Mouse (Mus musculus): ENCODE data around the gene Bicral. TPM values are rescaled to one million over a fixed set of nuclear protein-coding genes. Genes with fewer than 3 reads are reported as not detected.

Gene Bicral
- 7.8 and 7.9 TPM in 2 replicates for polyA plus RNA-seq (2016; fragmentation: Nextera tagmentation; extraction: Ambion mirVana)

DNA sequence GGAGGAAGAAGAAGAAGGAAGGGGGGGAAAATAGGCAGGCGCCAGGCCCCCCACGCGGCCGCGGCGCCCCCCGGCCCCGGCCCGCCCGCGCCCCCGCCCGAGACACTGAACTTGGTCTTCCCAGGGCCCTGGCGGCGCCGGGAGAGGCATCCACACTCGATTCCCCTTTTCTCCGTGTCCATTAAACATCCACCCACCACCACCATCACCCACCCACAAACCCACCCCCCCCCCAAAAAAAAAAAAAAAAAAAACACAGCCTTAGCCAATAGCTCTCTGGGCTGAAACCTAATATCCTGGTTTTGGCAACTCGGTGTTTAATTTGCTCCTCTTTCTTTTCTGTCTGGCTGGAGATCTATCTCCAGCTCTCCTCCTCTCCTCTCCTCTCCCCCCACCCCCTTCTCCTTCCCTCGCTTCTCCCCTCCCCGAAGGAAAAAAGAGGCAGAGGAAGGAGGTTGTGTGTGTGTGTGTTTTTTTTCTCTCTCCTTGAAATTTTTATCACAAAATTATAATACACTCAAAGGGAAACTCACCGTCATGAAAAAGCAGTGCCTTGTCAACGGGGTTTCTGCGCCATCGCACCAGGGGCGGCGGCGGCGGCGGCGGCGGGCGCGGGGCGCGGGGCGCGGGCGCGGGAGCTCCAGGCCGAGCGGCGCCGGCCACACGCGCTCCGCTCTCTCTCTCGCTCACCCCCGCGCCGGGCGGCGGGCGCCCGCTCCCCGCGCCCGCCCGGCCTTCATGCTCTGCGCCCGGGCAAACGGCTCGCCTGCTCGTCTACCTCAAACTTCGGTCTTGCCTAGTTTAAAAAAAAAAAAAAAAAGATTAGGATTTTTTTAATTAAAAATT is at the start of gene Bicral:
Gene Bicral, minus strand, starts transcription at position 580 of the 846 bp plus-strand sequence.
- peak within 1 kb of the TSS; percentile 99 for H3K4me3 ChIP-seq
- WGBS = under 1% methylated on average over 54 of the region's 65 CpGs
- peak; percentile 78 for ATAC-seq (ENCODE audit: low FRiP score, low read depth)
- peak within 1 kb of the TSS; percentile 71 for H3K4me2 ChIP-seq (replicated peaks)
- peak within 1 kb of the TSS; percentile 100 for H3K27ac ChIP-seq (replicated peaks)
- H3K4me1 ChIP-seq = peaks cover 25% of the 10 kb centered on the region
- no peaks in the 10 kb centered on the region for H3K36me3 ChIP-seq
- H3K9ac ChIP-seq (replicated peaks) = peak within 1 kb of the TSS; percentile 100
- no peaks in the 10 kb centered on the region for H3K9me3 ChIP-seq
- no peaks in the 10 kb centered on the region for H3K27me3 ChIP-seq

DNA sequence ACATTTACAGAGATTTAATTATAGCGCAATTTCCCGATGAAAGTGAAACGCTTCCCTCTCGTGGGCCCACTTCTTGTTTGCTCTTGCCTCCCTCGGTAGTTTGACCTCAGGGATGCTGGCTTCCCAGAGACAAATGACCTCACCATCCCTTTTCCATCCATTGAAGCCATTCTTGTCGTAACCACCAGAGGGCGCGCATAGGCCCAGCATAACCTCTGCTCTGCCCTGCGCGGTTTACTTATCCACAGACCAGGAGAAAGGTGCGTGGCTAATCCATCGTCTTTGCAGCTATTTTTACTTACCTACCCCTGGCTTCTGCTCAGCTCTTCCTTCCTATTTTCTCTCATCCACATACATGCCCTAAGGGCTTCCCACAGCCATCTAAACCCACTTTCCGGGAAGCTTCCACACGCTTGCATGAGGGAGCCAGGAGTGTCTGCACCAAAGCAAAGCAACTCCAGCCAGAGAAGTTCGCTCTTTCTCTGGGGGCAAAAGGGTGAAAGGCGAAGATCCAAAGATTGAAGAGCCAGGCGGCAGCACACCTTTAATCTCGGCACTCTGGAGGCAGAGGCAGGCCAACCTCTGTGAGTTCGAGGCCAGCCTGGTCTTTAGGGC is 45.7 kb upstream of the Bicral start:
- 25% methylated on average over 19 of the region's 19 CpGs for WGBS
- Histone ChIP-seq H3K9me3 (0 out of 2 replicates have a peak, but pooled peaks cover 2% of the 10 kb centered on the region), H3K9ac (replicated peaks) (no peak overlapping the region), H3K4me2 (replicated peaks) (no peak overlapping the region), H3K27me3 (no peaks in the 10 kb centered on the region), H3K36me3 (no peaks in the 10 kb centered on the region), H3K4me3 (no peak overlapping the region), H3K27ac (replicated peaks) (no peak overlapping the region), H3K4me1 (no peaks in the 10 kb centered on the region)
- ATAC-seq (ENCODE audit: low FRiP score, low read depth) = peak; percentile 62; the same call in 1 of the 2 replicates

DNA sequence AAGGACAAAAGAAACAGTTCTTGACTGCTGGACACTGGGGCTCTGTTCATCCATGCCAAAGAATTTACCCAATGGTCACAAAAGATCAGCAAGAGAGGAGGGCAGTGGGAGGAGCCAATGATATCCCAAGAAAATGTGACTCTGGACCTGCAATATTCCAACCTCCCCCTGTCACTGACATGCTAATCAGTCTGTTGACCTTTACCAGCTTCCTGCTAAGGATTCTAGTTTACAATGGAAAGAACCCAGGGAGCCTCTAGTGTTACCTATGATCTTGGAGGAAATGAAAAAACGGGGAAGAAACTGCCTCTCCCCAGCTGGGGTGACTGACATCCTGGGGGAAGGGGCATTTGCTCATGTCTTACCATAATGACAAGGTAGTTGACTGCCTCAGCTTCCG is 42.7 kb upstream of the Bicral start:
- 55% methylated on average over 2 of the region's 2 CpGs for WGBS
- Histone ChIP-seq H3K27me3 (no peaks in the 10 kb centered on the region; the same call in 1 of the 2 replicates), H3K36me3 (no peaks in the 10 kb centered on the region), H3K9me3 (no peaks in the 10 kb centered on the region), H3K4me3 (no peak overlapping the region), H3K27ac (replicated peaks) (no peak overlapping the region), H3K4me1 (no peaks in the 10 kb centered on the region), H3K9ac (replicated peaks) (no peak overlapping the region), H3K4me2 (replicated peaks) (no peak overlapping the region)
- no peak for ATAC-seq (ENCODE audit: low FRiP score, low read depth)

DNA sequence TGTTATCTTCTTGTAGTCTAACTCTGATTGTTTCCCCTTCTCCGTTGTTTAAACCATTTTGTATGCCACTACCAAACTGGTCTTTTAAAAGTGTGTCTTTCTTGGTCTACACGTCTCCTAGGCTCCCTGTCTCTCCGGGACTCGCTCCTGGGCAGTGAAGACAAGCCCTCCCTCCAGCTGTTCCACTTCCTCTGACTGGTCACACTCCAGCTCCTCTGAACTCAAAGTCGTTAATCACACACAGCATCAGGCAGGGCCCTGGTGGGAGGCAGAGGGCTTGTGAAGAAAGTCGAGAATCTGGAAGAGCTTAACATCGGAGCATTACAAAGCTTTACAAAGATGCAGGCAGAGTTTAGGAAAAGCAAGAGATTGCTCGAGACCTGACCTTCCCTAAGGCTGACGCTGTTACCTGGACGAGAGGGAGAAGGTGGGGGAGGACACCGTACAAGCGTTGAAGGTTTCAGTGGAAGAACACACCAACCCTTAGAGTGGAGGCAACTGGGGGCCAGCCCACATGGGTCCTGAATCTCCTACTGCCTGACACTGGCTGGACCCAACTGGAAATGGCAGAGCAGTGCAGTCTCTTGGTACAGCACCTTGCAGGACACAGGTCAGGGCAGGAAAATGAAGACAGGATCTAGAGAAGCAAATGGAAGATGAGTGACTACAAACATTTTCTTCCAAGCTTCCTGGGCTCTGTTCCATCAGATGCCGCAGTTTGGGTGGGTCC is 39.1 kb upstream of the Bicral start:
- no peak for ATAC-seq (ENCODE audit: low FRiP score, low read depth)
- Histone ChIP-seq H3K36me3 (peaks cover 9% of the 10 kb centered on the region; the same call in 1 of the 2 replicates), H3K4me2 (replicated peaks) (no peak overlapping the region), H3K4me3 (no peak overlapping the region), H3K9ac (replicated peaks) (no peak overlapping the region), H3K27ac (replicated peaks) (no peak overlapping the region), H3K9me3 (no peaks in the 10 kb centered on the region), H3K27me3 (no peaks in the 10 kb centered on the region; the same call in 1 of the 2 replicates), H3K4me1 (peaks cover 9% of the 10 kb centered on the region)
- WGBS = 53% methylated on average over 13 of the region's 13 CpGs

DNA sequence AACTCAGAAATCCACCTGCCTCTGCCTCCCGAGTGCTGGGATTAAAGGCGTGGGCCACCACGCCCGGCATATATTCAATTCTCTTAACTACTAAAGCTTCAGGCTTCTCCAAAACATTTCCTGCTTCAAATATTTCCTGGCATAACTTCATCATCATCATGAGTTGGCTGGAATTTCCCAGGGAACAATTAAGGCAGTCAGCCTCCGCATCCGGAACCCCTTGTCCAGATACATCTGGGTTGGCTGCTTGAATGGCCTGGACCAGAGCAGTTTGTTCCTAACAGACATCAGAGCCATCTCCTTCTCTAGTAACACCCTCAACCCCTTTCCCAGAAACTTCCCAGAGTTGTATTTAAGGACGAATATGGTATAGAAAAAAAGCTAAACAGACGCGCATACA is 37.1 kb upstream of the Bicral start:
- no peak overlapping the region for H3K4me2 ChIP-seq (replicated peaks)
- no peak overlapping the region for H3K4me3 ChIP-seq
- no peak overlapping the region for H3K27ac ChIP-seq (replicated peaks)
- H3K27me3 ChIP-seq = no peaks in the 10 kb centered on the region; the same call in 1 of the 2 replicates
- no peak overlapping the region for H3K9ac ChIP-seq (replicated peaks)
- ATAC-seq (ENCODE audit: low FRiP score, low read depth) = no peak
- 92% methylated on average over 9 of the region's 9 CpGs for WGBS
- peaks cover 23% of the 10 kb centered on the region for H3K4me1 ChIP-seq
- H3K36me3 ChIP-seq = peaks cover 9% of the 10 kb centered on the region; the same call in 1 of the 2 replicates
- no peaks in the 10 kb centered on the region for H3K9me3 ChIP-seq

DNA sequence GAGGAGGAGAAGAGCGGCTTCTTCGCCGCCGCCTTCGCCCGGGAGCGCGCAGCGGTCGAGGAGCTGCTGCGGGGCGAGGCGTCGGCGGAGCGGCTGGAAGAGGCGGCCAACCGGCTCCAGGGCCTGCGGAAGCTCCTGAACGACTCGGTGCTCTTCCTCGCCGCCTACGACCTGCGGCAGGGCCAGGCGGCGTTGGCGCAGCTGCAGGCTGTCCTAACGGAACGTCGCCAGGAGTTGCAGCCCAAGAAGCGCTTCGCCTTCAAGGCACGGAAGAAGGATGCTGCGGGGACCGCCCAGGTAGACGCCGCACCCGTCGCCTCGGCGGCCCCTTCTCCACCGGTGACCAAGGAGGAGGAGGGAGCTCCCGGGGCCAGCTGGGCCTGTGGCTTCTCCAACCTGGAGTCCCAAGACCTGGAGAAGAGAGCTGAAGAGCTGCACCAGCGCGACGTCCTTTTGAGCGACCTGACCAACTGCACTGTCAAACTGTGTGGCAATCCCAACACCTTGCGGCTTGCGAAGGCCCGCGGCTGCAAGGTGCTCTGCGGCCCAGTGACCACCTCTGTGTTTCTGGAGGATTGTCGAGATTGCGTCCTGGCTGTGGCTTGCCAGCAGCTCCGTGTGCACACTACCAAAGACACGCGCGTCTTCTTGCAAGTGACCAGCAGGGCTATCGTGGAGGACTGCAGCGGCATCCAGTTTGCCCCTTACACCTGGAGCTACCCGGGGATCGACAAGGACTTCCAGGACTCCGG is 32.7 kb upstream of the Bicral start:
- Histone ChIP-seq H3K27ac (replicated peaks) (peak overlapping the region; percentile 82), H3K27me3 (no peaks in the 10 kb centered on the region), H3K4me3 (peak overlapping the region; percentile 81), H3K4me2 (replicated peaks) (peak overlapping the region; percentile 90), H3K9me3 (no peaks in the 10 kb centered on the region), H3K4me1 (peaks cover 33% of the 10 kb centered on the region), H3K36me3 (peaks cover 9% of the 10 kb centered on the region; the same call in 1 of the 2 replicates), H3K9ac (replicated peaks) (peak overlapping the region; percentile 94)
- 2% methylated on average over 62 of the region's 64 CpGs for WGBS
- ATAC-seq (ENCODE audit: low FRiP score, low read depth) = peak; percentile 28; the same call in 1 of the 2 replicates

DNA sequence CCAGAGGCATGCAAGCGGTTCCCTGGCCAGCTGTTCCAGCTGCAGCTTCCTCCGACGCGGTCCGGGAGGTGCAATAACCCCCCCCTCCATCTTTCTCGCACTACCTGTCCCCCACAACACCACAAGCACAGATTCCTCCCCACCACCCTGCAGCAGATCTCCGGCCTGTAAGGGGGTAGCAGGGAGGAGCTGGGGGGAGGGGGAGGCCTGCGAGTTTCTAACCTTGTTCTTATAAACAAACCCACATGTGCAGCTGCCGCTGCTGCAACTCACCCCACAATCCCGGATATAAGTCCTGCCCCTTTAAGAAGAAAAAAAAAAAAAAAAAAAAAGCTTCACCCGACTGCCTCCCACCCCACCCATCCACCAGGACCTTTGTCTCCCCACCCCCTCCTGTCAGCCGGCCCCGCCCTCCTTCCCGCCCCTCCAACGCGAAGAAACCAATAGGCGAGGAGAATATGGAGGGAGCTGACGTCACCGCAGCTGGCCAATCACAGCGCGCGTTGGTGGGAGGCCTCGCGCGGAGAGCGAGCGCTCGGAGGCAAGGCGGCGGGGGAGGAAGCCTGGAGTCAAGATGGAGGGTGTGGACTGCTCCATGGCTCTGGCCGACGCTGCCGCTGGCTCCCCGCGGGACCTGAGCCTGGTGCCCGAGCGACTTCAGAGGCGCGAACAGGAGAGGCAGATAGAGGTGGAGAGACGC is 32.0 kb upstream of the Bicral start, which contains the start of gene Tbcc:
Gene Tbcc, plus strand, starts transcription at position 569 of the 700 bp plus-strand sequence.
- Histone ChIP-seq H3K4me1 (peaks cover 35% of the 10 kb centered on the region), H3K27me3 (no peaks in the 10 kb centered on the region), H3K4me3 (peak within 1 kb of the TSS; percentile 81), H3K36me3 (peaks cover 9% of the 10 kb centered on the region; the same call in 1 of the 2 replicates), H3K9me3 (no peaks in the 10 kb centered on the region), H3K27ac (replicated peaks) (peak within 1 kb of the TSS; percentile 96), H3K9ac (replicated peaks) (peak within 1 kb of the TSS; percentile 94), H3K4me2 (replicated peaks) (peak within 1 kb of the TSS; percentile 93)
- WGBS = 0% methylated on average over 40 of the region's 40 CpGs
- peak; percentile 92 for ATAC-seq (ENCODE audit: low FRiP score, low read depth)

DNA sequence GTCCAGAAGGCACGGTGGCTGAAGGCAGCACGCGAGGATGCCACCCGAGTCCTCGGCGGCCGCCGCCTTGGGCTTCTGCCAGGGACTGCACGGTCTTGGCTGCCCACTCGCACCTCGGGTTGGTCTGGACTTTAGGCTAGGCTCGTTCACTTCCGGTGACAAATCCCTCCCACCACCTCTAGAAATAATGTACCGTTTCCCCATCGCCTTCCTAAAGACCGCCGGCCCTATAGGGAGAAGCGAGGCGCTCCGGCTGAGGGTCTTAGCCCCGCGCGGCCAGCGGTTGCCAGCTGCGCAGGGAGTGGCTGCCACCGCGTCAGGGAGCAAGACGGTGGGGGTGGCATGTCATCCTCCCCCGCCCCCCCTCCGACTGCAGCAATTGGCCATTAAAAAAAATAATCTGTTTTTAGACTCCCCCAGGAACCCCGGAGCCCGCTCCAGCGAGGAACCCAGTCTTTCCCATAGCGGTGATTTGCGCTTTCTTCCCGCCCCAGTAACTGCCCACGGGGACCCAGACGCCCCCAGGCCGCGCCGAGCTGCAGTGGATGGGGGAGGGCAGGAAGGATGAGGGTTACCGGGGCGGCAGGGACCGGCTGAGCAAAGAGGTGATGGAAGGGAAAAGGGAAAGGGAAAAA is 31.3 kb upstream of the Bicral start:
- Histone ChIP-seq H3K4me1 (peaks cover 35% of the 10 kb centered on the region), H3K4me3 (peak overlapping the region; percentile 68), H3K9ac (replicated peaks) (peak overlapping the region; percentile 76), H3K36me3 (peaks cover 9% of the 10 kb centered on the region; the same call in 1 of the 2 replicates), H3K4me2 (replicated peaks) (peak overlapping the region; percentile 93), H3K27ac (replicated peaks) (peak overlapping the region; percentile 96), H3K9me3 (no peaks in the 10 kb centered on the region), H3K27me3 (no peaks in the 10 kb centered on the region)
- WGBS = under 1% methylated on average over 44 of the region's 44 CpGs
- ATAC-seq (ENCODE audit: low FRiP score, low read depth) = peak; percentile 67

DNA sequence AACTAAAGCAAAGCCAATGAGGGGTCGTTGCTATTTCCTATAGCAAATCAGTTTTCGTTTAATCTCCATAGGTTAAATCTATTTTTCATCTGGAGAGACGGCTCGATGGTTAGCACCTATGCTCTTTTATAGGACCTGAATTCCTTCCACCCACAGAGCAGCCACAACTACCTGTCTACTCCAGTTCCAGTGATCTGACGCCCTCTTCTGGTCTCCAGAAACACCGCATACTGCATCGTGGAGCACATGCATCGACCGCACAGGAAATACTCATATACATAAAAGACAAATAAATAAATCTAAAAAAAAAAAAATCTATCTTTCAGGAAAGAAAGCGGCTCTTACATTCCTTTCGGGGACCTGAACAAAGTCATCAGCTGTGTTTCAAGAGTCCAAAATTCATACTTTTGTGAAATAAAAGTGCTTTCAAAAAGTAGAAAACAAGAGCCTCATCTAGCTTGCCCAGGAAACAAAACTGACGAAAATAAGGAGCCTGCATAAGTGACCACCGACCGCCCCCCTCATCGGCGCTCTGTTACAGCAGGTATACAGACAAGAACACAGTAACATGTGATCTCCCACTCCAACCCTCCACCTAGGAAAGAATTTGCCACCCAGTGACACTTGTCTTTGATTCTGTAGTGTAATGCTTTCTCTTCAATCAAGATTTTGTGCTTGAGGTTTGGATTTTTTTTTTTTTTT is 30.4 kb upstream of the Bicral start:
- Histone ChIP-seq H3K27me3 (no peaks in the 10 kb centered on the region), H3K27ac (replicated peaks) (peak overlapping the region; percentile 96)

More for the DNA sequence above, 30.4 kb upstream of the Bicral start:
- 40% methylated on average over 16 of the region's 16 CpGs for WGBS
- H3K4me1 ChIP-seq = peaks cover 35% of the 10 kb centered on the region
- peaks cover 6% of the 10 kb centered on the region; the same call in 1 of the 2 replicates for H3K36me3 ChIP-seq
- H3K9ac ChIP-seq (replicated peaks) = peak overlapping the region; percentile 76
- no peaks in the 10 kb centered on the region for H3K9me3 ChIP-seq
- H3K4me3 ChIP-seq = peak overlapping the region; percentile 68
- H3K4me2 ChIP-seq (replicated peaks) = peak overlapping the region; percentile 93
- no peak for ATAC-seq (ENCODE audit: low FRiP score, low read depth)
